ENCODE assay signal across 8 mouse cellular contexts in genomic region chr12:105476453-105476852, GRCm38 (mm10). TPM values are rescaled to one million over a fixed set of nuclear protein-coding genes. Genes with fewer than 3 reads are reported as not detected.
DNase-seq lines count a peak whose midpoint lies in the region; ATAC-seq lines count a peak whose summit lies in the region.

No protein-coding gene starts in this region.

- intact Hi-C loops in heart, postnatal 10 days (cut with DNase I): no loop called here

- ATAC-seq in forebrain, embryonic 12.5 days (ENCODE audit: low FRiP score): no peak

- DNase-seq in forebrain, embryonic 10.5 days (ENCODE audit: extremely low spot score, low spot score): peak; percentile 61
- peak; percentile 9 for DNase-seq in adipocyte (ENCODE audit: low spot score)
- DNase-seq in embryo, embryonic 10.5 days (ENCODE audit: low spot score): peak; percentile 80
- DNase-seq in heart, postnatal 10 days: peak; percentile 44 to 78
- peak; percentile 84 to 85 for DNase-seq in kidney, postnatal 4 days
- peak; percentile 52 for DNase-seq in lung, postnatal 25 days (ENCODE audit: low spot score)
- peak; percentile 72 to 79 for DNase-seq in right cerebral cortex, adult 2 months (ENCODE audit: low spot score in 2 of 2)

- 49% methylated on average over 9 of the region's 9 CpGs for WGBS in forebrain, embryonic 10.5 days
- WGBS in forebrain, embryonic 12.5 days: 49% methylated on average over 9 of the region's 9 CpGs

- H3K9ac ChIP-seq in forebrain, embryonic 12.5 days: no peak overlapping the region

- H3K27me3 ChIP-seq in forebrain, embryonic 10.5 days (ENCODE audit: poor library complexity, severe bottlenecking): no peaks in the 10 kb centered on the region
- H3K27me3 ChIP-seq in forebrain, embryonic 12.5 days: no peaks in the 10 kb centered on the region

- peaks cover 15% of the 10 kb centered on the region for H3K4me1 ChIP-seq in forebrain, embryonic 10.5 days
- peaks cover 15% of the 10 kb centered on the region for H3K4me1 ChIP-seq in forebrain, embryonic 12.5 days

- H3K9me3 ChIP-seq in forebrain, embryonic 10.5 days: no peaks in the 10 kb centered on the region
- no peaks in the 10 kb centered on the region for H3K9me3 ChIP-seq in forebrain, embryonic 12.5 days

- no peak overlapping the region for H3K4me2 ChIP-seq in forebrain, embryonic 12.5 days

- no peak overlapping the region for H3K27ac ChIP-seq in forebrain, embryonic 10.5 days
- no peak overlapping the region for H3K27ac ChIP-seq in forebrain, embryonic 12.5 days

- no peak overlapping the region for H3K4me3 ChIP-seq in forebrain, embryonic 10.5 days
- no peak overlapping the region for H3K4me3 ChIP-seq in forebrain, embryonic 12.5 days (replicated peaks)

- H3K36me3 ChIP-seq in forebrain, embryonic 10.5 days (replicated peaks): peaks cover 12% of the 10 kb centered on the region
- H3K36me3 ChIP-seq in forebrain, embryonic 12.5 days (replicated peaks): peaks cover 9% of the 10 kb centered on the region

RNA-seq across cellular contexts. Expression of gene D430019H16Rik, which starts 22.8 kb away (rescaled TPM):
- 1.9 and 2.2 TPM in 2 replicates for polyA plus RNA-seq in forebrain, embryonic 10.5 days (2016; fragmentation: Nextera tagmentation; extraction: Ambion mirVana)
- 7.7 and 7.9 TPM in 2 replicates for polyA plus RNA-seq in forebrain, embryonic 12.5 days (2016; fragmentation: Nextera tagmentation; extraction: Ambion mirVana)
- 1 to 10 TPM in 1 of 2 experiments, under 1 TPM in 1; 0.62 to 1.0 TPM for total RNA-seq in heart, postnatal 10 days (2021)

Comparison
In these comparisons a context has a peak if more than half of its experiments do, and no peak if none do; other contexts are left out.
1. DNase-seq: peak in every context shown above with its lines; median percentile 84 in kidney, postnatal 4 days; 80 in embryo, embryonic 10.5 days; 76 in right cerebral cortex, adult 2 months; 61 in forebrain, embryonic 10.5 days; 61 in heart, postnatal 10 days; 52 in lung, postnatal 25 days; 9 in adipocyte.